Mouse (Mus musculus): Measurements from ENCODE around the gene Ube2f. TPM values are rescaled to one million over a fixed set of nuclear protein-coding genes. Genes with fewer than 3 reads are reported as not detected.

Ube2f gene
- polyA plus RNA-seq, 1 experiment from 2014 or later = 66.7 TPM

GRCm38 (mm10) chr1:91337355-91337754, 87.3 kb downstream of the Ube2f start:
- H3K9me3 ChIP-seq = no peaks in the 10 kb centered on the region
- WGBS = 89% methylated on average over 7 of the region's 7 CpGs
- no peak overlapping the region for H3K4me3 ChIP-seq (replicated peaks)
- no peak overlapping the region for H3K4me2 ChIP-seq (replicated peaks)
- H3K4me1 ChIP-seq (replicated peaks) = no peaks in the 10 kb centered on the region
- H3K9ac ChIP-seq = no peak overlapping the region
- no peak overlapping the region for H3K27ac ChIP-seq
- H3K36me3 ChIP-seq = no peaks in the 10 kb centered on the region
- no peak for ATAC-seq
- peaks cover 3% of the 10 kb centered on the region; the same call in 1 of the 2 replicates for H3K27me3 ChIP-seq (replicated peaks)

Other genes starting within 250 kb of the Ube2f start
- gene Rbm44, start 105.2 kb upstream of the Ube2f start, polyA plus RNA-seq (2015; fragmentation: Nextera tagmentation; extraction: Ambion mirVana) = 0.67 and 0.68 TPM in 2 replicates
- gene Ramp1, start 70.5 kb upstream of the Ube2f start, polyA plus RNA-seq (2015; fragmentation: Nextera tagmentation; extraction: Ambion mirVana) = 7.9 and 9.4 TPM in 2 replicates
- 18.6 and 21.7 TPM in 2 replicates for gene Scly, start 48.0 kb downstream of the Ube2f start, polyA plus RNA-seq (2015; fragmentation: Nextera tagmentation; extraction: Ambion mirVana)
- 0.04 TPM in 2 replicates for gene Espnl, start 71.8 kb downstream of the Ube2f start, polyA plus RNA-seq (2015; fragmentation: Nextera tagmentation; extraction: Ambion mirVana)
- gene Klhl30, start 100.7 kb downstream of the Ube2f start, polyA plus RNA-seq (2015; fragmentation: Nextera tagmentation; extraction: Ambion mirVana) = 0.44 and 0.53 TPM in 2 replicates
- 9.5 and 10.0 TPM in 2 replicates for gene Erfe, start 116.1 kb downstream of the Ube2f start, polyA plus RNA-seq (2015; fragmentation: Nextera tagmentation; extraction: Ambion mirVana)
- gene Ilkap, start 148.5 kb downstream of the Ube2f start, polyA plus RNA-seq (2015; fragmentation: Nextera tagmentation; extraction: Ambion mirVana) = 119 and 128 TPM in 2 replicates
- gene Hes6, start 163.7 kb downstream of the Ube2f start, polyA plus RNA-seq (2015; fragmentation: Nextera tagmentation; extraction: Ambion mirVana) = 94.0 and 103 TPM in 2 replicates
- 7.8 and 7.9 TPM in 2 replicates for gene Per2, start 209.0 kb downstream of the Ube2f start, polyA plus RNA-seq (2015; fragmentation: Nextera tagmentation; extraction: Ambion mirVana)
- gene Traf3ip1, start 244.3 kb downstream of the Ube2f start, polyA plus RNA-seq (2015; fragmentation: Nextera tagmentation; extraction: Ambion mirVana) = 7.2 and 8.1 TPM in 2 replicates

All from intestine, embryonic 15.5 days (tissue).